Mouse (Mus musculus): ENCODE measurements at regions not wholly inside any gene's neighbourhood (a gene's known extent, or its start where the extent isn't known, plus 50 kb on each side); places are given as distances from the start of the nearest gene placed in this dataset.

DNA sequence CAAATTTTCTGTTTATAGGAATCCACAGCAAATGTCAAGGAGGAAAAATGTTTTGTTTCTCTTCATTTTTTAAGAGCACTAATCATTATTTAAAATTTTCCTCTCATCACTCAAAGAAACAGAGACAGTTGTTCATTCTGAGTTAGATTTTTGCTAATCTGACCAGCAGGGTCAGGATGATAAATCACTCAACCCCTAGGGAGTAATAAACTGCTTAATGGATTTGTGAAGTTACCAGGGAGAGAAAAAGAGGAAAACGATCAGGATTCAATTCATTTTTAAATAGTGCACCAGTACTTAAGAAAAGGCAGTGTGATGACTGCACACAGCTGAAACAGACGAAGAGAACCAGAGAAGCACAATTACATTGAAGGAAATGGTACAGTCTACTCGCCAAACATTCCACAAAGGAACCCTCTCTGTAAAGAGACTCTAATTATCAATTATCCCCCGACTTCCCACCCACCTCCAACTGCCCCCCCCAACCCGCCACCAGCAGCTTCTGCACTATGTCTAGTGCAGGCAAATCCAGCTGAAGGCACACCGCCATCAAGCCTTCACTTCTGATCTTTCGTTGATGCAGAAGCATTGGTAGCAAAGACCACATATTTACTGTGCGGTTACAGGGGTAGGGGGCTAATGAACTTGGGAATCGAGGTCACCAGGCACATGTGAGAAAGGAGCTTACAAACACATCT lies 481.9 kb downstream of the Psat1 start:
- DNase-seq, result no peak

DNA sequence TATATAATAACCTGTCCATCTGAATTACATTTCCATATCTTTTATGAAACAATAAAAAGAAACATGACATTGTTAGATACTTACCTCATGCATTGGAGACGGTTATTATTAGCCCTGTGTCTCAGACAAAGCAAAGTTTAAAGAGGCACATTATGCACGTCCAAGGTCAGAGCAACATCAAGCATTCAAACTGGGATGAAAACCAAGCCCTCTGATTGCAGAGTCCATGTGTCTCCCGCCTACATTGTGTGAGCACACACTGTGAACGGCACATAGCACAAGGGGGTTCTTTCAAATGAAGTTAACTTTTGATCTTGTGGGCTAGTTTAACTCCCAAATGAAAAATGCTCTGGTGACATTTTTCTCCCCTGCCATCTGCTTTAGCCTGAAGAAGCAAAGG lies 489.3 kb downstream of the Psat1 start:
- no peak for DNase-seq

DNA sequence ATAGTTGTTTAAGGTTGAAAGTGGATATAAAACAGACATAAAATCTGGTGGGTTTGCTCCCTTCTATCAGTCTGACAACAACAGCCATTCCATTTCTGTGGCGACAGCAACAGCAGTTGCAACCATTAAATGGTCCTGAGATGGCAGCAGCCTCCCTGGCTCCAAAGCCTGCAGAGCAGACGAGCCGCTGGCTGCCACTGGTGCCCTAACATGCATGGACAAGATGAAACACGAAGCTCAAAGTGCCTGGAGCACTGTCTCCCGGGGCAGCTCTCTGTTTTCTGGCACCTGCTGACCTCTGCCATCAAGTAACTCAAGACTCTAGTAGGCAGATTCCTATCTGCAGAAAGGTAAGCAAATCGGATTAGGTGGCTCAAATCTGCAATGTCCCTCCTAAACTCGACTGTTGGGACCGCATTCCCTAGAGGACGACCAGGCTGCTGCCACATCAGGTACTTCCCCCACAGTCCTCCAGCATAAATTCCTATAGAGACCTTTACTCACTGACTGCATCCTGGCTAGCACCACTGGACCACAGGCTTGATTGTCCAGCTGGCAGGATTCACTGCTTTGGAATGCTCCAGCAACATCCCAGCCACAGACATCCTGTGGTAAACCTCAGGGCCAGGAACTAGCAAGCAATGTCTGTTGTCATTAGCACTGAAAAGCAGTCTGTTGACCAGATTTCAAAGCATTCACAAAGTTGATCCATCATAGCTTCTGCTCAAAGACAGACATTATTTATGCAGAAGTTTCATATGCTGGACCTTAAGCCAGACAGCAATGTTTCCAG lies 490.0 kb downstream of the Psat1 start:
- no peak for DNase-seq

DNA sequence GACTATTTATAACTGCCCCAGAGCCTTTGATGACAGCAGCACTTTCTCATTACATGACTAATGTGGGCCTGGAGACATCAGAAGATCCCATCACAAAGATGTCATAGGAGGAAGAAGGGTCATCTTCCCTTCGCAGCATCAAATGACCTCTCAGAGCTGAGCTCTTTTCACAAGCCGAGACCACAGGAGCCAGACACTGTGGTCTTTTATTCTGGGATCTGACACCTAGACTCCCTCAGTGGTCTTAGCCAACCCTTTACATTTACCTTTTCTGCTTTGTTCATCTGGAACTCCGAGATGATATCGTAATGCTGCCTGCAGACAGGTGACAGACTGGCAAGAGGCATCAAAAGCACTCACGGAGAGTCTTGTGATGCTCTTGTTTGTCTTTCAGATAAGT lies 498.1 kb downstream of the Psat1 start:
- DNase-seq, result no peak

DNA sequence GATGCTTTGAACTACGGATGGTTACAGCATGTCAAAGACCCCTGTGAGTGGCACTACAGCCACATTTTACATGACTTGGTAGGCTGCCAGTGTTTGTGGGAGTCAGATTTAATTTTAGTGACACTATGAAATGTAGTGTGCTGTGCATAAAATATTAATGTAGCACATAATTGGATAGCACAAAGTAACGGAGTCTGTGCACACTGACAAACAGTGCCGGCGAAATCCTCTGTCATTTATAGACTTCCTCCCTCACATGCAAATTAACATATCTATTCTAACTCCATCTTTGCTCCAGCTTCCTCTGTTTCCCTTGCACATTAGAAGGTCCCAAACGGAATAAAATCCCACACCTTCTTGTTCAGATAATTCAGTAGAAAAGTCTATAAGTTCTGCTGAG lies 515.3 kb downstream of the Psat1 start:
- DNase-seq, result no peak

DNA sequence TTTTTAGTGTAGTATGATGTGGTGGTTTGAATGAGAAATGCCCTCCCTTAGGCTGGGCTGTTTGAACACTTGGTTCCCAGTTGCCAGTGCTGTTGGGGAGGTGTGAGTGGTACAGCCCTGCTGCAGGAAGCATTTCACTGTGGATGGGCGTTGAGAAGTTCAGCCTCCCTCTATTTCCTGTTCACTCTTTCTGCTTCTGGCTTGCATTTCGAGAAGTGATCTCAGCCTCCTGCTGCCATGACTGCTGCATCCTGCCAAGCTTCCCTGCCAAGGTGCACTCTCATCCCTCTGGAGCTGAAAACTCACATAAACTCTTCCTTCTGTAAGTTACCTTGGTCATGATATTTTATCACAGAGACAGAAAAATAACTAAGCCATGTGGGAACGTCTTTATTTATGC lies 525.8 kb downstream of the Psat1 start:
- DNase-seq, result no peak

DNA sequence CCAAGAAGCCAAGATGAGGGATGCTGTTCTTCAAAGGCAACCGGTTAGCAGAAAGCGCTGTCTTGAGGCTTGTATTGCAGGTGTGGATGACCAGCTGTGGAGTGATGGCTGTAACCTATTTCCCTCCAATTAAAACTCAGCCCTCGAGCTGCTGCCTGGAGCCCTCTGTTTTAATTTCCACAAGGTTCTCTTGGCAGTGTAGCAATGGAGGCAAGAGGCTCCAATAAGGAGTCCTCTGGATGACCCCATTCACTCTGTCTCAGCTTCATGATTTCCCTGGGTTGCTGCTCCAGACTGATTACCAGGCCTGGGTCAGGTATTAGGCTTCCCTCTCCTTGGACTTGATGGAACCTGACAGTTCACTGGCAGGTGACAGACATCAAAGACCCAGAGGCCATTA lies 548.5 kb downstream of the Psat1 start:
- no peak for DNase-seq

DNA sequence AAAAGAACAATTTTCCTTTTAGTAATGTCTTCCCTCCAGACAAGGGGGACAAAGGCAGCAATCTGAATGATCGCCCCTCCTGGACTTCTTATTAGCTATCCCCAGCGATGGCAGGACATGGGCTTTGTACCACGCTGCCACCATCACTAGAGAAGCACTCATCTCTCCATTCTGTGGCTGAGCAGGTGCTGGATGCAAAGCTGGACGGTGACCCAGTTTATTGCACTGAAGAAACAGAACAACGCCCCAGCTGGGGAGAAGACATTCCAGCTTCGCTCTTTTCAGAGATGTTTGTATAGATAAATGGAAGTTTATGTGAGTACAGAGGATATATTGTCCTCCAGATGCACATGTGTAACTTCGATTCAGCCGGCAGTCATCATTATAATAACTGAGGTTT lies 575.5 kb downstream of the Psat1 start:
- no peak for DNase-seq

DNA sequence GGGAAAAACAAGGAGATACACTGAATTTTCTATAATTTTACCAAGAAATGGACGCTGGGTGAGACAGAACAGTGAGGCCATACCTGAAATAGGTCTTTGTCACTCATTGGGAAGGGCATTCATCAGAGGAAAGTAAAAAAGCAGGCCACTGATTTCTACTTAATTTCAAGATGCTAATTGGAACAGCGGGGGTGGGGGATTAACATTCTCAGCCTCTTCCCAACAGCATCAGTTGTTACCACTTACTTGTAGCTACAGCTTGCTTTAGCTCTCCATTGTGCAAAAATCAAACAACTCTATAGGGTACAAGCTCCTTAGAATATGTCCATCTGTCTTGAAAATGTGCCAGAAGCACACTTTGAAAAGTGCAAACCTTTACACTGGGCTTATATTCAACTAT lies 580.2 kb downstream of the Psat1 start:
- DNase-seq, result no peak

DNA sequence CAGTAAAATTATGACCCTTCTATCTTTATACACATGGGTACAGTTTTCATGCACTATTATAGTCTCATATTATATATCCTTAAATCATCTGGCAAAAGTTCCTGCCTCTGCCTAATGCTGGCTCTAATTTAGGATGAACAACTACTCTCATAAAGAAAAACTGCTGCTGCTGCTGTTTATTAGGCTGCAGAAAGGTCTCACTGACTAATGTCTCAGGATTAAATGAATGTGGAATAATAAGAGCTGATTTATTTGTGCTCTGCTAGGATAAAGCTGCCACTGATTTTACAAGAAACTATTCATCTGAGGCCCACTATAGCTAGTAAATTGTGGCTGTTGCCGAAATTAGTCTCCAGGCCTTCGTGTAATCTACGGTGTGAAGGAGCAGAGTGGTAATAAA lies 590.0 kb downstream of the Psat1 start:
- DNase-seq, result no peak

DNA sequence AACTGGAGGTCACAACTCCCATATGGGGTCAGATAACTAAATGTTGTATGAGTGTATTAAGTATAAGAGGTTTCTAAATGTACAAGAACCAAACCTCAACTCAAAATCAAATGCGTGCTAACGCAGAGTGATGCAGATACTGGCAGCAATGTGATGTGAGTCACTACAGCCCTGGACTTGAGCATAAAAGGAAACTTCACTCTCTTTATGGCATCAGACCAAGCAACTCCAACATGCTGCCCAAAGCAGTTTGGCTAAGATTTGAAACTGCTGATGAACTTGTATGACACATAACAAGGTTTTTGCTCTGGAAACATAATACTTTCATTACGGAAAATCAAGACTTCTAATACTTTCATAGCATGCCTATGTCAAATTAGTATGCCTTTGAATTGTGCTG lies 598.8 kb downstream of the Psat1 start:
- DNase-seq, result no peak

DNA sequence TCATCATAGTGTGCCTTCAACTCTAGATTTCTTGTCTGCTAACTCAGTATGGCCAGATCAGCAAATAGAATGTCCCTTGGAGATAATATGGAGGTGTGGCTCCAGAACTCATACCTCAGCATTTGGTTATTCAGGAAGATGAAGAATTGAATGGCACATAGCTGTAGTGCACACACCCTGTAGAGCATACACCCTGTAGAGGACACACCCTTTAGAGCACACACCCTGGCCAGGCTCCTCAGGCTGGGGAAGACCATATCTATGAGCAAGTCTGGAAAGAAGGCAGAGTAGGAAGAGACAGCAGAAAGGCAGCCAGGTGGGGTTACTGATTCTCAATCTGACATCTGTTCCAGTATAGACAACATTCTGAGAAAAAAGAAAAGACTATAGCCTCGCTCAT lies 604.9 kb downstream of the Psat1 start:
- DNase-seq, result no peak

DNA sequence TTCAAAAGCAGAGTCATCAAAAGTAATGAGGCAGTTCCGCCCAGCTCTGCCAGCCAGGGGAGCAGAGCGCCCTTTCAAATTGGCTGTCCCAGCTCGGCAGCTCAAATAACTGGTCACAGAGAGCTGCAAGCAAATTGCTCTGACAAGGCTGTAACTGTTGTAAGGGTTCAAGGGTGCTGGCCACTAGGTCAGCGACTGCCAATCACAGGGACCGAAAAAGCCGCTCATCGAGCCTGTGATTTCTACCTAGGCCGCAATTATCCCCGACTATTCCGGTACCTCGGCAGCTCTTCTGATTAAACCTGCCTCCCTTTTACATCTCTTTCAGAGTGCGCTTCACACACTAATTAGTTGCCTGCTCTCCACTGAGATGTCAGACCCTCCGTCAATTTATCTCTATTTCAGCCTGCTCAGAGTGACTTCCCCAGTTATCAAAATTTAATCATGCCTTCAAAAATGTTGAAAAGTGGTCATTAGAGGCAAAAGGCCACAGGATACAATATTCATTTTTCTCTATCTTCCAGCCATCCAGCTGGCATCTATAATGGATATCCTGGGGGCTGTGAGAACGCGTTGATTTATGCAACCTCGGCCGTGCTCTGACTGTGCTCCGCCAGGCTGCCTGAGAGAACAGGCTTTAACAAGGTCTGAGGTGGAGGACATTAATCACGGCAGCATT lies 606.7 kb downstream of the Psat1 start:
- DNase-seq, result no peak

DNA sequence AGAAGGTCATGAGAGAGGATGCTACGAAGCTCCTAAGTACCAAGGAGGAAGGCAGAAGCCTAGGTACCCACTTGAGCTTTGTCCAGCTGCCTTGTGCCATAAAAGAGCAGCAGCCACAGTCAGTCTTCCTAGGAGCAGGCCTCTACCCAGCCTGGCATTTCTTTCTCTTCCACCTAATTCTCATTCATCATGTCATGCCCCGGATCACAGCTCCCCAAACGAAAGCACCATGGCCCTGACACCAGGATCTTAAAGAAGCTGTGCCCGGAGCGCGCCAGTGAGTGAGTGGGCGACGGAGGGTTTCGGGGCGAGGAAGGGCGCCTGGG lies 607.2 kb downstream of the Psat1 start:
- no peak for DNase-seq

DNA sequence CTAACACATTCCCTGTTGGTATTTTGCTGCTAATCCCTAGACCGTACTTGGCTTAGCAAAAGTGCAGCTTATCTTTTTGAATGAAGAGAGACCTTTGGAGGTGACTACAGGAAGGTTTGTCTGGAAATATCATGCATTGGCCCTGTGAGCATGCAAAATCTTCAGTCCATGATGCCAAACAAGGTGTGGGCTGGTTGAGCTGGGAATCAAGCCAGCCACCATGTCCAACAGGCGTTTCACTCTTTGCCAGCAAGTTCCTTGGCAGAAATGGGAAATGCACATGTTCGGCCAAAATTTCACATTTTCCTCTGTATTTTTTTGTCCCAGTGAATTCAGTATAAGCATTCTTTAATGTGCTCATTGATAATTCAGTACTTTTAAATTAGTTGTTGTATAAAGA lies 617.0 kb downstream of the Psat1 start:
- DNase-seq, result no peak

DNA sequence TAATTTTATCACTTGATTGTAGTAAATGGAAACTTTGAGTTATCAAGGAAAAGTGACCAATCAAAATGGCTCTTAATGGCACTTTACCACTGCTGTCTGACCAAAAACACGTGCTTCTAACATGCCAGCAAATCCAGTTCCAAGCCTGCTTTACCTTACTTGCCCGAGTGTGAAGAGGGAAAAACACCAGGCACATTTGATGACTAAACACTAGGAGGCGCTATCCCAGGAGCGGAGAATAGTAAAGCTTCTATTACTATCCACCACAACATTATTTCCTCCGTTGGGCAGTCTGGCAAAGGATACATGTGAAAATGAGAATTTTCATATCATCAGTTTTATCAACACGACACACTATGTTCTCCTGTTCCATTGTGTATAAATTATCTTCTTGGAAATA lies 647.7 kb downstream of the Psat1 start:
- DNase-seq, result no peak

DNA sequence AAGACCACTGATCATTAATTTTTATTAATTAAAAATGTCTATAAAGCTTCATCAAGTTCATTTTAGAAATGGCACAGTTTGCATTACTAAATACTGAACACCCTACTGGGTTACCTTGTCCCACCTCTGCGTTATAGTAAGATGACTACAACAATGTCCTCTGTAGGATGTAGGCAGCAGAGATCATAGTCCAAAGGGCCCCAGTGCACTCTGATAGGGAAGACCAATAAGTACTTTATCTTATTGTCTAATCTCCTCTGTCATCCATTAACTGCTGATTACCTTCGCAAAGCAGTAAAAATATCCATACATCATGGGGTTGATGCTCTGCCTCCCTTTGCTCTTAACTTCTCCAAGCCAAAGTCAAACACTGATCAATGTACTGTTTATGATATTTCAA lies 662.1 kb downstream of the Psat1 start:
- DNase-seq, result no peak

DNA sequence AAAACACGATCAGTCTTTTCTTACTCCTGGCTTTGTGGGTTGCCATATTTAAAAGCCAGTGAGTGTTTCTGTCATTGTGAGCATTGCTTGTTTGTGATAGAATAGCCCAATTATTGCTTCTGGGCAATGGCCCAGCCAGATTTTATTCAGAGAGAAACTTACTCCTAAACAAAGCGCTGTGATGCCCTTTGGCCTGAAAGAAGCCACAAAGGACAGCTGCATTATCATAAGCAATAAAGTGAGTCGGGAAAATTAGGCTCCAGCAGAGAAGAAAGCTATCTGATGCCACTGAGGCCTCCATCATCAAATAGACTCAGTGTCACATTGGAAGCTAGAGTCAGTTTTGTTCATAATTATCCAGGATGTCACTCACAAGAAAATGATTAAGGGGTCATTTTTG lies 644.9 kb upstream of the Tle4 start:
- no peak for DNase-seq

DNA sequence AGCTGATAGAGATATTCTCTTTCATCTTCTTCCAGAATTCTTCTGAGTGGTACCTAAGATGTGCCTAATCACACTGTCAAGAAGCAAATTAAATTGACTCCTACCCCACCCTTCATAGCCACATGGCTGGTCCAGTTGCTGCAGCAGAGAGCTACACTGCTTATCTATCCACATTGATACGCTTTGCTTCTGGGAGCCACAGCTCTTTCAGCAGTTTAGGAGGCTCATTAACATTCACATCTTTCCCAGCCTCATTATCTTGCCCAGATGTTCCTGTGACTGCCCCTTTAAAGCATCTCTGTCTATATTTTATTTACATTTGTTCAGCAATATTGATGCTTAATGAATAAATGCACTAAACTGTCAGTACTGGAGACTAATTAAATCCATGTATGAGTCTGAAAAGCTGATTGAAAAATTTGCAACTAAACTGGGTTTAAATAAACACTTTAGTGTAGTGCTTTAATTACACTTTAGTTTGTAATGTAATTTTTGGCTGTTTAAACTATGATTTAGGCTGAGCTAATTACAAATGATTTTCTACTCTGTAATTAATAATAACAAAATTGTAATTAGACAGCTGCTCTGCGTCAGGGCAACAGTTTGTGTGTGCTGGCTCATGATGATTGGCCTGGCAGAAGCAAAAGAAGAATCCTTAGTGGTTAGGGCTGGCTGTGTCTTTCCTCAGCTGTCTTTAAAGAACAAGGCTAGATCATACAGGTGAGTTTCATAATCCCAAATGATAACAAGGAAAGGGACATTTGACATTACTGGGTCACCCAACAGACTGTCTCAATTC lies 632.5 kb upstream of the Tle4 start:
- DNase-seq, result no peak

DNA sequence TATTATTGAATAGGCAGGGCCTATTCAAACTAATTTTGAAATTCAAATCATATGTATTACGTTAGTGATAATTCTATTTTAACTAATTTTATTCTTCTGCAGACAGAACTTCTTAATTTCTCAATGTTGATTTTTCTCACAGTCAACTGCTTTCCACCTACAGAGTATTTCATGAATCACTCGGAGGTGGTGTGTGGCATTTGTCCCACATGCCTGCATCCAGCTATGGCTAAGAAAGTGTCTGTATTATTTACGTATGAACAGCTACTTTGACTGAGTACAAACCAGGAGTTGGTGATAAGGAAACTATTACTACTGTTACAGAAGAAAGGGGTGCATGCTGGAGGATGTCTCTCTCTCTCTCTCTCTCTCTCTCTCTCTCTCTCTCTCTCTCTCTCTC lies 619.5 kb upstream of the Tle4 start:
- DNase-seq, result no peak

DNA sequence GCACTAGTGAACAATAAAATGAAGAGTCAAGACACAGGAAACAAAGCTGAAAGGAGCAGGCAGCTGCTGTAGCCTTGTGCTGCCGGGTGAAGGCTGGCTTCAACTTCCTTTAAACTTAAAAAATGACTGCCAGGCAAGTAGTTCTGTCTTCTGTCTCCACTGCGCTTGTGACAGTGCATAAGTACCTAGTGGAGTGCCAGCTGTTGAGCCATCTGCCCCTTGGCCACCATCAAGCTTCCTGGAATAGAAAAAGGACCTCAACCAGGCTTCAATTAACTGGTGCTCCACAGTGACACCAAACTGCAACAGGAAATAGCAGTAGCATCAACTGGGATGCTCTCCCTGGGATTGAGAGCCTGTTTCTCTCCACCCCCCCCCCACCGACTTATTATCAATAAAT lies 616.8 kb upstream of the Tle4 start:
- no peak for DNase-seq

DNA sequence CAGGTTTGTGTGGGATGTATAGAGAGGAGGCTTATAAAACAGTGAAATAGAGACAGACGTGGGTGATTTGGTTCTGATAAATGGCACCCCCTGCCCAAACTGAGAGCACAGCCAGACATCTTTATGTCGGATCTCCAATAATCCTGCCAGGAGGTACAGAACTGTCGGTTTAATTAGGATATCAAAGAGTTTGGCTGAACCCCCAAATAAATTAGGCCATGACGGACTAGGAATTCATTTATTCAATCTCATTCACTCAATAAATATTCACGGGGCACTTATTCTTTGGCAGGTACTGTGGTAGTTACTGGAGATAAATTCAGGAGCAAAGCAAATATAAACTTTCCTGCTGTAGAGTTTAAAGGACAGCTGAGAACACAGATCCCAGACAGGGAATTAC lies 615.0 kb upstream of the Tle4 start:
- DNase-seq, result no peak

DNA sequence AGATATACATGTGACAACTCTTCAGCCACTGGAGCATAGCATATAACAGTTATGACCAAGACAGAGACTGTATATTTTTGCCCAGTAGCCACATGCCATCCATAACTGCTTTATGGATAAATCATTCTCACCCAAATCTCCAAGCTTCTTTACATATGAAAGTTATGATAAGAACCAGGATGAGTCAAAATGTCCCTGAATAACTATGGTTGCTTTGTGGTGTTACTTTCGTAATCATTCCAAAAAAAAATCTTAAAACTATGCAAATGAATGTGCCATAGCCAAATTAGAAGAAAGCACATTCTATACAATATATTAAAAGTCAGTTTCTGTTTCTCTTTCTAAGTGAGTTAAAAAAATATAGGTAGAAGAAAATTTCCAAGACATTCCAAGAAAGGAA lies 605.2 kb upstream of the Tle4 start:
- no peak for DNase-seq

DNA sequence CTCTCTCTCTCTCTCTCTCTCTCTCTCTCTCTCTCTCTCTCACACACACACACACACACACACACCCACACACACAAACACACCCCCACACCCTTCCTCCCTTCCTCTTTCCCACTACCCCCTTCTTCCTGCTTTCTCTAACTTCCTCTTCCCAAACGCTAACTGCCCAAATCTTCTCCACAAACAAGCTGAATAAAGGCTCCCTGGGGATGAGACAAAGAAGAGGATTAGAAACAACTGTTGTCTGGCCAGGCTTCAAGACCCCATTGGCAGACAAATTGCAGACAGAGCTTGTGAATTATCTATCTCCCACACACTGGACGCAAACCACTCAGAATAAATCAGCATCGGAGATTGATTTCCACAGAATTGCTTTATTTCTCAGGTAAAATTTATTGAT lies 603.4 kb upstream of the Tle4 start:
- DNase-seq, result peak in 1 of 2 experiments; percentile 2

Data from kidney, postnatal 25 days (tissue).